Mouse (Mus musculus) T-helper 17 cell (primary cell): ENCODE data around the gene Gm11569.
"Not testable (repeated sequence)": the region's sequence is repeated elsewhere in the genome, so short reads cannot be mapped to it uniquely, and the experiment has no call there.

Source experiments
- in situ Hi-C, 2 experiments: fragments of 300-600 bp; cut with MboI, MseI; formaldehyde crosslinking; loops; 1 replicate in 1 of 2; 2 replicates in 1 of 2; pipeline ENCODE4 v1.15.1; 2025; ENCODE audit warnings: high pct_unique_total_duplicates in 2 of 2

Gene Gm11569

DNA sequence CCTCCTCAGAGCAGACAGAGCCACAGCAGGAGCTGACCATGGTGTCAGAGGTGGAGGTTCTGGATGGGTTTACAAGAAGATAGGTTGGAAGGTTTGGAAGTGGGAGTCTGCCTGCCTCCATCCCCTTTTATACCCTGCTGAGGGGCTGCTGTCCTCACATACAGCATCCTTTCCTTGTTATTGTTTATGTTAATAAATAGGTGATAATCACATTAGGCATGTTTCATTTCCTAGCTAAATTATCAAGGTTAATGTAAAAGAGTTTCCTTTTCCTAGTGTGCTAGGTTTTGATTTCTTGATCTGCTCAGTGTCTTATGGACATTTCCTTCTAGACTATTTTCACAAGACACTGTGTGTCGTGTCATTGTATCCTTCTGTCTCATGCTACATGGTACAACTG, at the start of gene Gm11569:
Gene Gm11569 (minus strand): TSS at position 101 of the 400 bp plus-strand sequence.
- in situ Hi-C loops: not testable (repeated sequence)

DNA sequence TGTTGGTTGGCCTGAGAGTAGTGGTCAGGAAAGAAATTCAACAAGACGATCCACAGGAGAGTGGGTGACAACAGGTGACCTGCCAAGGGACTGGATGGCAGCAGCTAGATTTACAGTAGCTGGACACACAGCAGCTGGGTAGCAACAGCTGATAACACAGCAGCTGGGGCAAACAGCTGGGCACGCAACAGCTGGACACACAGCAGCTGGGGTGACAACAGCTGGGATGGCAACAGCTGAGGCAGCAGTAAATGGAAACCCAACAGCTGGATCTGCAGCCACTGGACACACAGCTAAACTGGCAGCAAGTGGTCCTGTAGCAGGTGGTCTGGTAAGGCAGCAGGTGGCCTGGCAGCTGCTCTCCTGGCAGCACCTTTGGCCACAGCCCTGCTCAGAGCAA, 48.0 kb upstream of the Gm11569 start:
- in situ Hi-C loops: no loop called here

DNA sequence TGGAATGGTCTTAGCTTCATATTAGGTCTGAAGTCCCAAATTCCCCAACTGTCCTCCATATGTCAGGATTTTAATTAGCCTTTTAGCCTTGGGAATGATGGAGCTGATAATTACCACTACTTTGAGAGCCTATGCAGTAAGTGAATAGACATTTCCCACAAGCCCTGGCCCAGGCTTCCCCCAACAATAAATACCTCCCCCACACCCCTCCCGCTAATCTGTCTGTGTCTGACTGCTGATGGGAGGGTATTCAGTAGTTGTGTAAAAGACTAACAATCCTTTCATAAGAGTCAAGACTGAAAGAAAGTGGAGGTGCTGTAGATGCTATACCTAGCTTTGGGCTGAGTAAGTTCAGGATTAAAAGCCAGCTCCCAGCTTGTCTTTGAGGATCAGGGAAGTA, 43.5 kb upstream of the Gm11569 start:
- in situ Hi-C loops: no loop called here

DNA sequence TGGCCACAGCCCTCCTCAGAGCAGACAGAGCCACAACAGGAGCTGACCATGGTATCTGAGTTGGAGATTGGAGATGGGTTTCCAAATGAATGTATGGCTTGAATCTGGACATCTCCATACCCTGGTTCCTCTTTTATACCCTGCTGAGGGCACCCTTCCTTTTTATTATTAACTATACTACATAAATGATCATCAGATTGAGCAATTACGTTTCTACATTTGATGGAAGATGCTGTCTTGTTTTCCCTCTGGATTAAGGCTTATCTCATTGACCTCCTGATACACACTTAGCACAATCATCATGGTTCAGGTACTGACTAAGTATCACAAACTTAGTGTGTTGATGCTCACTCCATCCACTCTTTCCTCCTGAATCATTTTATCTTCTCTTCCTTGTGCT, 39.2 kb upstream of the Gm11569 start, which contains the start of gene 2300003K06Rik:
Gene 2300003K06Rik (minus strand): TSS at position 101 of the 400 bp plus-strand sequence.
- in situ Hi-C loops: no loop called here

DNA sequence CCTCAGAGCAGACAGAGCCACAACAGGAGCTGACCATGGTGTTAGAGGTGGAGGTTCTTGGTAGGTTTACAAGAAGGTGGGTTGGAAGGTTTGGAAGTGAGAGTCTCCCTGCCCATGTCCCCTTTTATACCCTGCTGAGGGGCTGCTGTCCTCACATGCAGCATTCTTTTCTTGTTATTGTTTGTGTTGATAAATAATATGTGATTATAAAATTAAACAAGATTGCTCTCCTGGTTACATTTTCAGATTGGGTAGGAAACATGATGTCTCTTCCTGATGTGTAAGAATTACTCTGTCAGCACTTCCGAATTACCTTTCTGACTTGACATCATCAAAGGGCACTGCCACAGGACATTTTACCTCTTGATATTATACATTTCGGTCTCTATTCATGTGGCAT, 16.8 kb upstream of the Gm11569 start, which contains the start of gene Gm11564:
Gene Gm11564 (minus strand): TSS at position 101 of the 400 bp plus-strand sequence.
- in situ Hi-C loops: not testable (repeated sequence)

DNA sequence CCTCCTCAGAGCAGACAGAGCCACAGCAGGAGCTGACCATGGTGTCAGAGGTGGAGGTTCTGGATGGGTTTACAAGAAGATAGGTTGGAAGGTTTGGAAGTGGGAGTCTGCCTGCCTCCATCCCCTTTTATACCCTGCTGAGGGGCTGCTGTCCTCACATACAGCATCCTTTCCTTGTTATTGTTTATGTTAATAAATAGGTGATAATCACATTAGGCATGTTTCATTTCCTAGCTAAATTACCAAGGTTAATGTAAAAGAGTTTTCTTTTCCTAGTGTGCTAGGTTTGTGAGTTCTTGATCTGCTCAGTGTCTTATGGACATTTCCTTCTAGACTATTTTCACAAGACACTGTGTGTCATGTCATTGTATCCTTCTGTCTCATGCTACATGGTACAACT, 11.1 kb upstream of the Gm11569 start, which contains the start of gene Krtap4-13:
Gene Krtap4-13 (minus strand): TSS at position 101 of the 400 bp plus-strand sequence.
- in situ Hi-C loops: not testable (repeated sequence)

DNA sequence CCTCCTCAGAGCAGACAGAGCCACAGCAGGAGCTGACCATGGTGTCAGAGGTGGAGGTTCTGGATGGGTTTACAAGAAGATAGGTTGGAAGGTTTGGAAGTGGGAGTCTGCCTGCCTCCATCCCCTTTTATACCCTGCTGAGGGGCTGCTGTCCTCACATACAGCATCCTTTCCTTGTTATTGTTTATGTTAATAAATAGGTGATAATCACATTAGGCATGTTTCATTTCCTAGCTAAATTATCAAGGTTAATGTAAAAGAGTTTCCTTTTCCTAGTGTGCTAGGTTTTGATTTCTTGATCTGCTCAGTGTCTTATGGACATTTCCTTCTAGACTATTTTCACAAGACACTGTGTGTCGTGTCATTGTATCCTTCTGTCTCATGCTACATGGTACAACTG, 5.6 kb upstream of the Gm11569 start, which contains the start of gene Gm11554:
Gene Gm11554 (minus strand): TSS at position 101 of the 400 bp plus-strand sequence.
- in situ Hi-C loops: not testable (repeated sequence)

DNA sequence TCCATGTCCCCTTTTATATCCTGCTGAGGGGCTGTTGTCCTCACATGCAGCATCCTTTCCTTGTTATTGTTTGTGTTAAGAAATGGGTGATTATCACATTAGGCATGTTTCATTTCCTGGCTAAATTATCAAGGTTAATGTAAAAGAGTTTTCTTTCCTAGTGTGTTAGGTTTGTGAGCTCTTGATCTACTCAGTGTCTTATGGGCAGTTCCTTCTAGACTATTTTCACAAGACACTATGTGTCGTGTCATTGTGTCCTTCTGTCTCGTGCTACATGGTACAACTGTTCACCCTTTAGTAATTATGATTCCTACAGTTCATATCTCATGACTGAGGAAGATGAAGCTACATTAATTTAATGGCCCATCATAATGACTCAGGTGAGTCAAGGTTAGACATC, 5.4 kb downstream of the Gm11569 start, which contains the start of gene Gm11596:
Gene Gm11596 (minus strand): TSS at position 101 of the 400 bp plus-strand sequence.
- in situ Hi-C loops: no loop called here

DNA sequence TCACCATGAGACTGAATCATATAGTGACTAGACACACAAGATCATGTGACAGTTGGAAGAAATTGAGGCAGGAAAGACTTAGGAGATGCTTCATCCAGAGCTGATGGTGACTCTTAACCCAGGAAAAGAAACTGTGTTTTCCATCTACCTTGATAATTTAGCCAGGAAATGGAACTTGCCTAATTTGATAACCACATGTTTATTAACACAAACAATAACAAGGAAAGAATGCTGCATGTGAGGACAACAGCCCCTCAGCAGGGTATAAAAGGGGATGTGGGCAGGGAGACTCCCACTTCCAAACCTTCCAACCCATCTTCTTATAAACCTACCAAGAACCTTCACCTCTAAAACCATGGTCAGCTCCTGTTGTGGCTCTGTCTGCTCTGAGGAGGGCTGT, 13.8 kb downstream of the Gm11569 start, which contains the start of gene Krtap4-9:
Gene Krtap4-9 (plus strand): TSS at position 301 of the 400 bp plus-strand sequence.
- in situ Hi-C loops: not testable (repeated sequence)

DNA sequence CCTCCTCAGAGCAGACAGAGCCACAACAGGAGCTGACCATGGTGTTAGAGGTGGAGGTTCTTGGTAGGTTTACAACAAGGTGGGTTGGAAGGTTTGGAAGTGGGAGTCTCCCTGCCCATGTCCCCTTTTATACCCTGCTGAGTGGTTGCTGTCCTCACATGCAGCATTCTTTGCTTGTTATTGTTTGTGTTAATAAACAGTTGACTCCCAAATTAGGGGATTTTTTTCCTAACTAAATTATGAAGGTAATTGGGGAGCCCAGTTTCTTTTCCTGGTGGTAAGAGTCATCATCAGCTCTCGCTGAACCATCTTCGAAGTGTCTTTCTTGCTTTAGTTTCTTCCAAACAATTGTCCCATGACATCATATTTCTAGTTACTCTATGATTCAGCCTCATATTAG, 18.1 kb downstream of the Gm11569 start, which contains the start of gene Krtap4-8:
Gene Krtap4-8 (minus strand): TSS at position 101 of the 400 bp plus-strand sequence.
- in situ Hi-C loops: no loop called here

DNA sequence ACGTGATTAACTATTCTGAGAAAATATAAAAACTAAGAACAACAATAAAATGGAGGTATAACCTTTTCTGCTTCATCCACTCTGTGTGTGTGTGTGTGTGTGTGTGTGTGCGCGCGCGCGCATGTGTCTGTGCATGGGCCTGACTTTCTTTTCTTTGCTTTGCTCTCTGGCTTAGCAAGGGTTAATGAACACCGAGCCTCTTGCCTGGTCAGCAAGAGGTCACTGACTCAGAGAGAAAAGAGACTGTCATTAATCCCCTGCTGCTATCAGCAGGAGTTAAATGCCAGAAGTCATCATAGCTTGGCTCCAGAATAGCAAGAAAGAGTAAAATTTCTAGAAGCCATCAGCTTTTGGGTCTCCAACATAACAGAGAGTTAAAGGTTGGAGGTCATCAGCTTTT, 20.3 kb downstream of the Gm11569 start:
- in situ Hi-C loops: no loop called here

DNA sequence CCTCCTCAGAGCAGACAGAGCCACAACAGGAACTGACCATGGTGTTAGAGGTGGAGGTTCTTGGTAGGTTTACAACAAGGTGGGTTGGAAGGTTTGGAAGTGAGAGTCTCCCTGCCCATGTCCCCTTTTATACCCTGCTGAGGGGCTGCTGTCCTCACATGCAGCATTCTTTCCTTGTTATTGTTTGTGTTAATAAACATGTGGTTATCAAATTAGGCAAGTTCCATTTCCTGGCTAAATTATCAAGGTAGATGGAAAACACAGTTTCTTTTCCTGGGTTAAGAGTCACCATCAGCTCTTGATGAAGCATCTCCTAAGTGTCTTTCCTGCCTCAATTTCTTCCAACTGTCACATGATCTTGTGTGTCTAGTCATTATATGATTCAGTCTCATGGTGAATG, 25.9 kb downstream of the Gm11569 start, which contains the start of gene Gm11595:
Gene Gm11595 (minus strand): TSS at position 101 of the 400 bp plus-strand sequence.
- in situ Hi-C loops: not testable (repeated sequence)

DNA sequence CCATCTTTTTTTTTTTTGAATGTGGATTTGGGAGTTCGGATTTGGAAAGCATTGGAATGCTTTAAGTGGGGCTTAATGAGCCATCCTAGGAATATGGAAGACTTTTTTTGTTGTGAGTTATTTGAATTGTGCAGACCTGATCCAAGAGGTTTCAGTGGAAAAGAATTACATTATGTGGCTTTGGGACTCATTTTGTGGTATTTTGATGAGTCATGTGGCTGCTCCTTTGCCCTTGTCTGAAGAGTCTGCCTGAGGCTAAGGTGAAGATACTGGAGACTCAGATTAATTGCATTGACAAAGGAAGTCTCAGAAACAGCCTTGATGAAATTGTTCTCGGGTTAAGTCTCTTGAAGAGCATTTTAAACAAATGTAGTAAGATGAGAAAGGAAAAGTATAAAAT, 30.3 kb downstream of the Gm11569 start:
- in situ Hi-C loops: no loop called here

DNA sequence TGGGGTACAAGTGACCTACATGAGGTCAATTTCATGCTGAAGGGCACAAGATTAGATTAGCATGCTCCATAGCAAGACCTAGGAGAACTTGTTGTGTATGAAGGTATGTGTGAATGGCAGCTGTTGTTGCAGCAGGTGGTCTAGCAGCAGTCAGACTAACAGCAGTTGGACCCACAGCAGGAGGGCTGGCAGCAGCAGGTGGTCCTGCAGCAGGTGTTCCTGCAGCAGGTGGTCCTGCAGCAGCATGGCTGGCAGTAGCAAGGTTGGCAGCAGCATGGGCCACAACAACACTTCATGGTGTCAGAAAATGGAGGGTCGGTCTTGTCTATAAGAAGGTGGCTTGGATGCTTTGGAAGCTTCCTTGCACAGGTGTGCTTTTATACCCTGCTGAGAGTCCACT, 39.9 kb downstream of the Gm11569 start:
- in situ Hi-C loops: no loop called here
